Mouse (Mus musculus): Measurements from ENCODE around the gene Chst8. TPM values are rescaled to one million over a fixed set of nuclear protein-coding genes. Genes with fewer than 3 reads are reported as not detected.

Gene Chst8
- polyA plus RNA-seq, 1 experiment from 2014 or later: 20.5 TPM

- Histone ChIP-seq H3K4me2 (replicated peaks) (no peak overlapping the region), H3K27me3 (no peaks in the 10 kb centered on the region), H3K9ac (replicated peaks) (no peak overlapping the region), H3K4me1 (replicated peaks) (peaks cover 17% of the 10 kb centered on the region), H3K9me3 (no peaks in the 10 kb centered on the region), H3K27ac (peak overlapping the region; percentile 14), H3K4me3 (replicated peaks) (no peak overlapping the region), H3K36me3 (no peaks in the 10 kb centered on the region)
- no peak for ATAC-seq
- WGBS: 51% methylated on average over 6 of the region's 6 CpGs
These were observed 65.9 kb downstream of the Chst8 start for GRCm38 (mm10) chr7:34746586-34746985.

GRCm38 (mm10) chr7:34746165-34746564, 66.3 kb downstream of the Chst8 start:
- Histone ChIP-seq H3K9me3 (no peaks in the 10 kb centered on the region), H3K9ac (replicated peaks) (no peak overlapping the region), H3K27me3 (no peaks in the 10 kb centered on the region), H3K36me3 (no peaks in the 10 kb centered on the region), H3K4me3 (replicated peaks) (no peak overlapping the region), H3K4me1 (replicated peaks) (peaks cover 17% of the 10 kb centered on the region), H3K4me2 (replicated peaks) (no peak overlapping the region), H3K27ac (peak overlapping the region; percentile 14)
- peak; percentile 4; the same call in 1 of the 2 replicates for ATAC-seq
- WGBS: 48% methylated on average over 9 of the region's 9 CpGs

- Histone ChIP-seq H3K36me3 (no peaks in the 10 kb centered on the region), H3K4me2 (replicated peaks) (no peak overlapping the region), H3K4me1 (replicated peaks) (peaks cover 13% of the 10 kb centered on the region), H3K4me3 (replicated peaks) (no peak overlapping the region), H3K9me3 (no peaks in the 10 kb centered on the region), H3K9ac (replicated peaks) (no peak overlapping the region), H3K27me3 (no peaks in the 10 kb centered on the region), H3K27ac (no peak overlapping the region)
- WGBS: 76% methylated on average over 9 of the region's 9 CpGs
- ATAC-seq: peak; percentile 34; the same call in 1 of the 2 replicates
These were observed 67.1 kb downstream of the Chst8 start for GRCm38 (mm10) chr7:34745426-34745825.

GRCm38 (mm10) chr7:34744994-34745393, 67.5 kb downstream of the Chst8 start:
- Histone ChIP-seq H3K36me3 (no peaks in the 10 kb centered on the region), H3K4me1 (replicated peaks) (peaks cover 10% of the 10 kb centered on the region), H3K27ac (no peak overlapping the region), H3K4me2 (replicated peaks) (no peak overlapping the region), H3K9ac (replicated peaks) (no peak overlapping the region), H3K27me3 (no peaks in the 10 kb centered on the region), H3K9me3 (no peaks in the 10 kb centered on the region), H3K4me3 (replicated peaks) (no peak overlapping the region)
- 88% methylated on average over 8 of the region's 8 CpGs for WGBS
- no peak for ATAC-seq

- Histone ChIP-seq H3K4me2 (replicated peaks) (no peak overlapping the region), H3K27me3 (no peaks in the 10 kb centered on the region), H3K36me3 (no peaks in the 10 kb centered on the region), H3K4me1 (replicated peaks) (peaks cover 10% of the 10 kb centered on the region), H3K27ac (no peak overlapping the region), H3K9ac (replicated peaks) (no peak overlapping the region), H3K9me3 (peaks cover 3% of the 10 kb centered on the region; the same call in 1 of the 2 replicates), H3K4me3 (replicated peaks) (no peak overlapping the region)
- ATAC-seq: no peak
- WGBS: 81% methylated on average over 8 of the region's 8 CpGs
These were observed 69.0 kb downstream of the Chst8 start for GRCm38 (mm10) chr7:34743411-34744085.

GRCm38 (mm10) chr7:34739371-34739770, 73.1 kb downstream of the Chst8 start:
- ATAC-seq: no peak
- peaks cover 3% of the 10 kb centered on the region; the same call in 1 of the 2 replicates for H3K9me3 ChIP-seq
- no peak overlapping the region for H3K9ac ChIP-seq (replicated peaks)
- H3K27ac ChIP-seq: no peak overlapping the region
- H3K4me3 ChIP-seq (replicated peaks): no peak overlapping the region
- WGBS: 96% methylated on average over 8 of the region's 8 CpGs
- H3K27me3 ChIP-seq: no peaks in the 10 kb centered on the region
- H3K4me1 ChIP-seq (replicated peaks): no peaks in the 10 kb centered on the region; the same call in 1 of the 2 replicates
- H3K4me2 ChIP-seq (replicated peaks): no peak overlapping the region
- no peaks in the 10 kb centered on the region for H3K36me3 ChIP-seq

GRCm38 (mm10) chr7:34737206-34737605, 75.3 kb downstream of the Chst8 start:
- no peak overlapping the region for H3K9ac ChIP-seq (replicated peaks)
- H3K4me1 ChIP-seq (replicated peaks): no peaks in the 10 kb centered on the region; the same call in 1 of the 2 replicates
- H3K4me2 ChIP-seq (replicated peaks): no peak overlapping the region
- no peak overlapping the region for H3K4me3 ChIP-seq (replicated peaks)
- H3K9me3 ChIP-seq: peaks cover 3% of the 10 kb centered on the region; the same call in 1 of the 2 replicates
- no peak for ATAC-seq
- H3K27ac ChIP-seq: no peak overlapping the region
- H3K36me3 ChIP-seq: no peaks in the 10 kb centered on the region
- no peaks in the 10 kb centered on the region for H3K27me3 ChIP-seq
- WGBS: 81% methylated on average over 6 of the region's 6 CpGs

- Histone ChIP-seq H3K27ac (no peak overlapping the region), H3K4me1 (replicated peaks) (peaks cover 2% of the 10 kb centered on the region; the same call in 1 of the 2 replicates), H3K4me2 (replicated peaks) (no peak overlapping the region), H3K4me3 (replicated peaks) (no peak overlapping the region), H3K9me3 (peaks cover 1% of the 10 kb centered on the region; the same call in 1 of the 2 replicates), H3K9ac (replicated peaks) (no peak overlapping the region), H3K36me3 (no peaks in the 10 kb centered on the region), H3K27me3 (no peaks in the 10 kb centered on the region)
- no peak for ATAC-seq
- WGBS: 87% methylated on average over 6 of the region's 6 CpGs
These were observed 78.2 kb downstream of the Chst8 start for GRCm38 (mm10) chr7:34734348-34734747.

- Histone ChIP-seq H3K36me3 (no peaks in the 10 kb centered on the region), H3K9me3 (no peaks in the 10 kb centered on the region), H3K9ac (replicated peaks) (no peak overlapping the region), H3K4me2 (replicated peaks) (no peak overlapping the region), H3K27me3 (no peaks in the 10 kb centered on the region), H3K4me1 (replicated peaks) (peaks cover 4% of the 10 kb centered on the region; the same call in 1 of the 2 replicates), H3K4me3 (replicated peaks) (no peak overlapping the region), H3K27ac (no peak overlapping the region; the same call in 1 of the 2 replicates)
- 46% methylated on average over 6 of the region's 6 CpGs for WGBS
- no peak for ATAC-seq
These were observed 83.6 kb downstream of the Chst8 start for GRCm38 (mm10) chr7:34728931-34729330.

GRCm38 (mm10) chr7:34725206-34725605, 87.3 kb downstream of the Chst8 start:
- 83% methylated on average over 4 of the region's 4 CpGs for WGBS
- H3K9ac ChIP-seq (replicated peaks): no peak overlapping the region
- H3K9me3 ChIP-seq: no peaks in the 10 kb centered on the region
- H3K4me2 ChIP-seq (replicated peaks): no peak overlapping the region
- no peak for ATAC-seq
- H3K36me3 ChIP-seq: no peaks in the 10 kb centered on the region
- no peak overlapping the region for H3K27ac ChIP-seq
- peaks cover 32% of the 10 kb centered on the region for H3K4me1 ChIP-seq (replicated peaks)
- no peak overlapping the region for H3K4me3 ChIP-seq (replicated peaks)
- H3K27me3 ChIP-seq: no peaks in the 10 kb centered on the region

- H3K9me3 ChIP-seq: no peaks in the 10 kb centered on the region
- 55% methylated on average over 11 of the region's 11 CpGs for WGBS
- no peak for ATAC-seq
- no peaks in the 10 kb centered on the region for H3K36me3 ChIP-seq
- peak overlapping the region; percentile 25; the same call in 1 of the 2 replicates for H3K9ac ChIP-seq (replicated peaks)
- peaks cover 43% of the 10 kb centered on the region for H3K4me1 ChIP-seq (replicated peaks)
- H3K27ac ChIP-seq: peak overlapping the region; percentile 19; the same call in 1 of the 2 replicates
- H3K4me2 ChIP-seq (replicated peaks): no peak overlapping the region
- no peak overlapping the region for H3K4me3 ChIP-seq (replicated peaks)
- H3K27me3 ChIP-seq: no peaks in the 10 kb centered on the region
These were observed 89.8 kb downstream of the Chst8 start for GRCm38 (mm10) chr7:34722551-34723230.

GRCm38 (mm10) chr7:34722151-34722550, 90.4 kb downstream of the Chst8 start:
- ATAC-seq: no peak
- Histone ChIP-seq H3K36me3 (no peaks in the 10 kb centered on the region), H3K4me3 (replicated peaks) (no peak overlapping the region), H3K4me1 (replicated peaks) (peaks cover 48% of the 10 kb centered on the region), H3K4me2 (replicated peaks) (no peak overlapping the region), H3K9ac (replicated peaks) (peak overlapping the region; percentile 25; the same call in 1 of the 2 replicates), H3K27me3 (no peaks in the 10 kb centered on the region), H3K27ac (peak overlapping the region; percentile 56; the same call in 1 of the 2 replicates), H3K9me3 (no peaks in the 10 kb centered on the region)
- WGBS: 50% methylated on average over 8 of the region's 8 CpGs
